Mouse (Mus musculus) heart, embryonic 10.5 days (tissue): Measurements from ENCODE around the gene Sh2d7. TPM values are rescaled to one million over a fixed set of nuclear protein-coding genes. Genes with fewer than 3 reads are reported as not detected.
"Not testable (repeated sequence)": the region's sequence is repeated elsewhere in the genome, so short reads cannot be mapped to it uniquely, and the experiment has no call there.

ENCODE experiments used
- DNase-seq: peaks from one replicate; pipeline ENCODE4 v3.0.0-alpha.2; 2017; ENCODE audit warnings: low spot score
- H3K27ac ChIP-seq: fragments of 300-500 bp; sonication (generic); 2 replicates; pipeline ENCODE4 v1.5.1; 2016; ENCODE audit warnings: mild to moderate bottlenecking
- H3K27me3 ChIP-seq: fragments of 300-500 bp; sonication (generic); 2 replicates; pipeline ENCODE4 v1.6.1; 2016; ENCODE audit warnings: mild to moderate bottlenecking; ENCODE audit not compliant: poor library complexity, insufficient read depth, severe bottlenecking
- H3K36me3 ChIP-seq: fragments of 300-500 bp; sonication (generic); 2 replicates; pipeline ENCODE4 v1.6.1; 2016; ENCODE audit warnings: mild to moderate bottlenecking, moderate library complexity
- H3K4me1 ChIP-seq: fragments of 300-500 bp; sonication (generic); 2 replicates; pipeline ENCODE4 v1.6.1; 2016; ENCODE audit warnings: mild to moderate bottlenecking
- H3K4me3 ChIP-seq: fragments of 300-500 bp; sonication (generic); 2 replicates; pipeline ENCODE4 v1.5.1; 2016; ENCODE audit warnings: mild to moderate bottlenecking, moderate library complexity
- H3K9me3 ChIP-seq: fragments of 300-500 bp; sonication (generic); 2 replicates; pipeline ENCODE4 v1.6.1; 2016; ENCODE audit warnings: mild to moderate bottlenecking, moderate library complexity
- WGBS: fragments of 180-500 bp; shearing (Covaris S2); methylation state at CpG from one replicate; pipeline ENCODE4 v1.1.7; 2016; 5-methylcytosine and 5-hydroxymethylcytosine counted together
- polyA plus RNA-seq: library from polyadenylated mRNA; unstranded; fragments of >200 nt; fragmentation: Nextera tagmentation; extraction: Ambion mirVana; gene quantifications from 2 replicates; pipeline ENCODE4 v1.2.1, GENCODE M21; 2016

Sh2d7 gene
- polyA plus RNA-seq, 1 experiment from 2014 or later, result not detected

- peaks cover 9% of the 10 kb centered on the region for H3K27me3 ChIP-seq
- H3K27ac ChIP-seq, result no peak overlapping the region
- no peak for DNase-seq
- no peaks in the 10 kb centered on the region for H3K9me3 ChIP-seq
- H3K4me1 ChIP-seq, result peaks cover 4% of the 10 kb centered on the region
- no peaks in the 10 kb centered on the region for H3K36me3 ChIP-seq
- H3K4me3 ChIP-seq, result no peak overlapping the region
- WGBS, result 85% methylated on average over 6 of the region's 6 CpGs
Measured at GRCm38 (mm10) chr9:54549433-54549832, 10.6 kb downstream of the Sh2d7 start.

GRCm38 (mm10) chr9:54552409-54552808 is 13.6 kb downstream of the Sh2d7 start:
- 14% methylated on average over 5 of the region's 5 CpGs for WGBS
- H3K27ac ChIP-seq, result no peak overlapping the region
- H3K4me1 ChIP-seq, result no peaks in the 10 kb centered on the region
- no peaks in the 10 kb centered on the region for H3K9me3 ChIP-seq
- no peaks in the 10 kb centered on the region for H3K36me3 ChIP-seq
- peaks cover 22% of the 10 kb centered on the region for H3K27me3 ChIP-seq
- H3K4me3 ChIP-seq, result no peak overlapping the region
- no peak for DNase-seq

GRCm38 (mm10) chr9:54555044-54555443 is 16.3 kb downstream of the Sh2d7 start:
- H3K36me3 ChIP-seq, result no peaks in the 10 kb centered on the region
- 60% methylated on average over 2 of the region's 2 CpGs for WGBS
- H3K4me1 ChIP-seq, result peaks cover 8% of the 10 kb centered on the region; the same call in 1 of the 2 replicates
- DNase-seq, result no peak
- H3K27ac ChIP-seq, result no peak overlapping the region
- peaks cover 44% of the 10 kb centered on the region for H3K27me3 ChIP-seq
- no peaks in the 10 kb centered on the region for H3K9me3 ChIP-seq
- no peak overlapping the region for H3K4me3 ChIP-seq

- DNase-seq, result no peak
- 69% methylated on average over 8 of the region's 8 CpGs for WGBS
- Histone ChIP-seq H3K27ac (no peak overlapping the region), H3K4me3 (no peak overlapping the region), H3K36me3 (no peaks in the 10 kb centered on the region), H3K9me3 (no peaks in the 10 kb centered on the region), H3K27me3 (peaks cover 38% of the 10 kb centered on the region), H3K4me1 (peaks cover 12% of the 10 kb centered on the region; the same call in 1 of the 2 replicates)
Measured at GRCm38 (mm10) chr9:54558731-54559130, 19.9 kb downstream of the Sh2d7 start.

- 1% methylated on average over 53 of the region's 54 CpGs for whole genome bisulfite sequencing
- H3K36me3 ChIP-seq, result no peaks in the 10 kb centered on the region
- H3K4me3 ChIP-seq, result peak within 1 kb of the TSS; percentile 76
- no peaks in the 10 kb centered on the region for H3K9me3 ChIP-seq
- peaks cover 12% of the 10 kb centered on the region; the same call in 1 of the 2 replicates for H3K4me1 ChIP-seq
- peak; percentile 94 for DNase-seq
- peaks cover 34% of the 10 kb centered on the region for H3K27me3 ChIP-seq
- H3K27ac ChIP-seq, result peak within 1 kb of the TSS; percentile 69
Measured at GRCm38 (mm10) chr9:54559771-54560471, 21.1 kb downstream of the Sh2d7 start, which contains the start of gene Cib2. Gene Cib2 (minus strand): TSS chr9:54560218.

GRCm38 (mm10) chr9:54560831-54561601 is 22.2 kb downstream of the Sh2d7 start:
- DNase-seq, result no peak
- Histone ChIP-seq H3K36me3 (no peaks in the 10 kb centered on the region), H3K27me3 (peaks cover 23% of the 10 kb centered on the region), H3K9me3 (no peaks in the 10 kb centered on the region), H3K4me1 (peaks cover 12% of the 10 kb centered on the region; the same call in 1 of the 2 replicates), H3K4me3 (no peak overlapping the region), H3K27ac (no peak overlapping the region)
- 82% methylated on average over 8 of the region's 8 CpGs for WGBS

- H3K27ac ChIP-seq, result no peak overlapping the region
- H3K36me3 ChIP-seq, result no peaks in the 10 kb centered on the region
- WGBS, result 51% methylated on average over 4 of the region's 4 CpGs
- no peaks in the 10 kb centered on the region for H3K27me3 ChIP-seq
- H3K4me1 ChIP-seq, result no peaks in the 10 kb centered on the region
- DNase-seq, result no peak
- no peak overlapping the region for H3K4me3 ChIP-seq
- no peaks in the 10 kb centered on the region for H3K9me3 ChIP-seq
Measured at GRCm38 (mm10) chr9:54566958-54567357, 28.2 kb downstream of the Sh2d7 start.

- Histone ChIP-seq H3K9me3 (no peaks in the 10 kb centered on the region), H3K27me3 (no peaks in the 10 kb centered on the region), H3K27ac (no peak overlapping the region), H3K4me3 (no peak overlapping the region), H3K36me3 (no peaks in the 10 kb centered on the region), H3K4me1 (no peaks in the 10 kb centered on the region)
- no peak for DNase-seq
- WGBS, result 40% methylated on average over 2 of the region's 2 CpGs
Measured at GRCm38 (mm10) chr9:54568732-54569131, 29.9 kb downstream of the Sh2d7 start.

GRCm38 (mm10) chr9:54571130-54571839 is 32.5 kb downstream of the Sh2d7 start:
- WGBS, result 80% methylated on average over 9 of the region's 9 CpGs
- Histone ChIP-seq H3K4me1 (no peaks in the 10 kb centered on the region), H3K4me3 (no peak overlapping the region)

GRCm38 (mm10) chr9:54583712-54584111 is 44.9 kb downstream of the Sh2d7 start:
- H3K4me1 ChIP-seq, result peaks cover 21% of the 10 kb centered on the region
- no peaks in the 10 kb centered on the region for H3K9me3 ChIP-seq
- 0 out of 2 replicates have a peak, but pooled peaks cover 3% of the 10 kb centered on the region for H3K36me3 ChIP-seq
- no peak overlapping the region for H3K4me3 ChIP-seq
- no peaks in the 10 kb centered on the region for H3K27me3 ChIP-seq
- H3K27ac ChIP-seq, result no peak overlapping the region
- DNase-seq, result peak; percentile 9
- WGBS, result 31% methylated on average over 1 of the region's 1 CpGs

More at GRCm38 (mm10) chr9:54571130-54571839, 32.5 kb downstream of the Sh2d7 start:
- Histone ChIP-seq H3K27me3 (no peaks in the 10 kb centered on the region), H3K36me3 (no peaks in the 10 kb centered on the region), H3K9me3 (no peaks in the 10 kb centered on the region), H3K27ac (no peak overlapping the region)
- DNase-seq, result no peak

GRCm38 (mm10) chr9:54584127-54584526 is 45.3 kb downstream of the Sh2d7 start:
- peaks cover 23% of the 10 kb centered on the region for H3K4me1 ChIP-seq
- DNase-seq, H3K27ac ChIP-seq, H3K4me3 ChIP-seq, H3K27me3 ChIP-seq, H3K36me3 ChIP-seq, H3K9me3 ChIP-seq: not testable (repeated sequence)
- 68% methylated on average over 2 of the region's 2 CpGs for WGBS

GRCm38 (mm10) chr9:54585839-54586198 is 47.0 kb downstream of the Sh2d7 start:
- no peaks in the 10 kb centered on the region for H3K27me3 ChIP-seq
- H3K27ac ChIP-seq, result peak overlapping the region; percentile 99; the same call in 1 of the 2 replicates
- H3K4me1 ChIP-seq, result peaks cover 23% of the 10 kb centered on the region

More at GRCm38 (mm10) chr9:54585839-54586198, 47.0 kb downstream of the Sh2d7 start:
- H3K4me3 ChIP-seq, result peak overlapping the region; percentile 99
- H3K9me3 ChIP-seq, result no peaks in the 10 kb centered on the region
- 31% methylated on average over 5 of the region's 5 CpGs for WGBS
- DNase-seq, result no peak
- peaks cover 21% of the 10 kb centered on the region; the same call in 1 of the 2 replicates for H3K36me3 ChIP-seq
